25 mouse cellular contexts compared by ENCODE assay signal in genomic region chr19:48309531-48310337, GRCm38 (mm10).
DNase-seq lines count a peak whose midpoint lies in the region; ATAC-seq and TF ChIP-seq lines count a peak whose summit lies in the region.
"Had no signal": no experiment of that assay in that cellular context is flagged by ENCODE, and none has a peak within 500 bp of the region (broad histone marks: within the 10 kb centered on the region; RNA-seq: fewer than 3 reads in every experiment).

No protein-coding gene starts in this region.

- H3K4me2 ChIP-seq in forebrain, embryonic 11.5 days (ENCODE audit: low read depth, low read length, severe bottlenecking) = no peak overlapping the region
- H3K4me2 ChIP-seq in lung, embryonic 14.5 days = no peak overlapping the region
- peak overlapping the region; percentile 2; the same call in 1 of the 2 replicates for H3K4me2 ChIP-seq in forebrain, embryonic 14.5 days (ENCODE audit: low read length)
- H3K4me2 ChIP-seq in midbrain, embryonic 15.5 days = no peak overlapping the region
- H3K4me2 ChIP-seq: embryonic facial prominence, embryonic 12.5 days; kidney, embryonic 15.5 days; liver, embryonic 11.5 days had no signal

- TF ChIP-seq CTCF in lung, embryonic 14.5 days (IDR thresholded peaks at IDR 0.05; ENCODE audit: low read depth) = no peak

- no peak overlapping the region for H3K27ac ChIP-seq in forebrain, embryonic 11.5 days (ENCODE audit: low read depth, low read length)
- no peak overlapping the region for H3K27ac ChIP-seq in forebrain, embryonic 10.5 days
- no peak overlapping the region for H3K27ac ChIP-seq in lung, embryonic 14.5 days (ENCODE audit: low read depth)
- H3K27ac ChIP-seq in forebrain, embryonic 14.5 days (ENCODE audit: low read depth, low read length) = no peak overlapping the region
- H3K27ac ChIP-seq in midbrain, embryonic 15.5 days = no peak overlapping the region
- H3K27ac ChIP-seq: embryonic facial prominence, embryonic 12.5 days; gastrocnemius, adult 2 months; kidney, embryonic 15.5 days; left cerebral cortex, adult 2 months had no signal

- no peak overlapping the region for H3K4me3 ChIP-seq in forebrain, embryonic 11.5 days (ENCODE audit: low read depth, low read length)
- no peak overlapping the region for H3K4me3 ChIP-seq in forebrain, embryonic 10.5 days
- H3K4me3 ChIP-seq in lung, embryonic 14.5 days (ENCODE audit: low read depth, low read length) = no peak overlapping the region
- no peak overlapping the region for H3K4me3 ChIP-seq in forebrain, embryonic 14.5 days (ENCODE audit: low read depth, low read length)
- H3K4me3 ChIP-seq in midbrain, embryonic 15.5 days = no peak overlapping the region
- H3K4me3 ChIP-seq: embryonic facial prominence, embryonic 12.5 days; erythroblast, embryonic 14.5 days; gastrocnemius, adult 2 months; kidney, embryonic 15.5 days; left cerebral cortex, adult 2 months; megakaryocyte, embryonic 14.5 days had no signal

- peak; percentile 52 for DNase-seq in forebrain, embryonic 11.5 days (ENCODE audit: low spot score)
- DNase-seq in forebrain, embryonic 10.5 days (ENCODE audit: extremely low spot score, low spot score) = no peak
- DNase-seq in lung, embryonic 14.5 days = peak; percentile 3
- DNase-seq in lung, adult 18-20 months = no peak
- DNase-seq in forebrain, embryonic 14.5 days (ENCODE audit: low spot score) = peak; percentile 49
- no peak for DNase-seq in adrenal gland, adult (ENCODE audit: inconsistent age in 2 of 2, low spot score in 1 of 2)
- DNase-seq in cerebellum, adult 11-12 months = no peak
- DNase-seq: adrenal gland, postnatal 36 days; cerebellum, adult 11 months; cerebellum, postnatal 10 days; gastrocnemius, adult 2 months; heart, postnatal 36 days; kidney, adult 11 months; kidney, postnatal 4 days; left cerebral cortex, postnatal 4 days; lung, adult 2 months; thymus, adult 18-20 months; thymus, postnatal 36 days had no signal

- H3K4me1 ChIP-seq in forebrain, embryonic 11.5 days (replicated peaks; ENCODE audit: control insufficient read depth, insufficient read depth, low read length) = no peaks in the 10 kb centered on the region
- H3K4me1 ChIP-seq in forebrain, embryonic 10.5 days = peaks cover 17% of the 10 kb centered on the region
- H3K4me1 ChIP-seq in lung, embryonic 14.5 days (ENCODE audit: insufficient read depth) = no peaks in the 10 kb centered on the region
- H3K4me1 ChIP-seq in forebrain, embryonic 14.5 days (ENCODE audit: control insufficient read depth, insufficient read depth, low read length) = 0 out of 2 replicates have a peak, but pooled peaks cover 3% of the 10 kb centered on the region
- peaks cover 4% of the 10 kb centered on the region; the same call in 1 of the 2 replicates for H3K4me1 ChIP-seq in midbrain, embryonic 15.5 days
- H3K4me1 ChIP-seq: embryonic facial prominence, embryonic 12.5 days; kidney, embryonic 15.5 days; megakaryocyte, embryonic 14.5 days had no signal

- peak; percentile 93 for ATAC-seq in forebrain, embryonic 11.5 days (replicated peaks; ENCODE audit: low FRiP score)
- ATAC-seq in lung, embryonic 14.5 days (ENCODE audit: insufficient read depth) = no peak
- ATAC-seq in forebrain, embryonic 14.5 days = peak; percentile 85
- ATAC-seq in midbrain, embryonic 15.5 days (replicated peaks) = peak; percentile 74

- no peaks in the 10 kb centered on the region for H3K9me3 ChIP-seq in forebrain, embryonic 11.5 days (ENCODE audit: control insufficient read depth, low read length)
- H3K9me3 ChIP-seq in forebrain, embryonic 10.5 days = no peaks in the 10 kb centered on the region
- H3K9me3 ChIP-seq in lung, embryonic 14.5 days (ENCODE audit: low read depth, low read length) = no peaks in the 10 kb centered on the region
- H3K9me3 ChIP-seq in forebrain, embryonic 14.5 days (replicated peaks; ENCODE audit: control insufficient read depth, low read length) = no peaks in the 10 kb centered on the region
- H3K9me3 ChIP-seq in midbrain, embryonic 15.5 days = no peaks in the 10 kb centered on the region
- H3K9me3 ChIP-seq: embryonic facial prominence, embryonic 12.5 days; kidney, embryonic 15.5 days had no signal

- no peaks in the 10 kb centered on the region for H3K27me3 ChIP-seq in forebrain, embryonic 11.5 days (ENCODE audit: control insufficient read depth, insufficient read depth, low read length)
- peaks cover 26% of the 10 kb centered on the region; the same call in 1 of the 2 replicates for H3K27me3 ChIP-seq in forebrain, embryonic 10.5 days (ENCODE audit: poor library complexity, severe bottlenecking)
- H3K27me3 ChIP-seq in lung, embryonic 14.5 days (ENCODE audit: insufficient read depth, low read length) = no peaks in the 10 kb centered on the region
- no peaks in the 10 kb centered on the region for H3K27me3 ChIP-seq in forebrain, embryonic 14.5 days (replicated peaks; ENCODE audit: control insufficient read depth, insufficient read depth, low read length)
- no peaks in the 10 kb centered on the region for H3K27me3 ChIP-seq in midbrain, embryonic 15.5 days (replicated peaks)
- H3K27me3 ChIP-seq: embryonic facial prominence, embryonic 12.5 days; kidney, embryonic 15.5 days; megakaryocyte, embryonic 14.5 days had no signal

- 59% methylated on average over 15 of the region's 15 CpGs for WGBS in forebrain, embryonic 11.5 days
- WGBS in forebrain, embryonic 10.5 days = 76% methylated on average over 15 of the region's 15 CpGs
- WGBS in lung, embryonic 14.5 days = 71% methylated on average over 15 of the region's 15 CpGs
- 18% methylated on average over 15 of the region's 15 CpGs for WGBS in forebrain, embryonic 14.5 days
- 63% methylated on average over 15 of the region's 15 CpGs for WGBS in midbrain, embryonic 15.5 days

- H3K36me3 ChIP-seq in forebrain, embryonic 11.5 days (ENCODE audit: control insufficient read depth, insufficient read depth, low read length) = no peaks in the 10 kb centered on the region
- no peaks in the 10 kb centered on the region for H3K36me3 ChIP-seq in forebrain, embryonic 10.5 days (replicated peaks)
- no peaks in the 10 kb centered on the region for H3K36me3 ChIP-seq in lung, embryonic 14.5 days (ENCODE audit: insufficient read depth)
- H3K36me3 ChIP-seq in forebrain, embryonic 14.5 days (ENCODE audit: control insufficient read depth, insufficient read depth, low read length) = no peaks in the 10 kb centered on the region
- H3K36me3 ChIP-seq in midbrain, embryonic 15.5 days (replicated peaks) = no peaks in the 10 kb centered on the region
- H3K36me3 ChIP-seq: embryonic facial prominence, embryonic 12.5 days; kidney, embryonic 15.5 days had no signal

- no peak overlapping the region for H3K9ac ChIP-seq in forebrain, embryonic 11.5 days (ENCODE audit: low read length)
- H3K9ac ChIP-seq in lung, embryonic 14.5 days = no peak overlapping the region
- no peak overlapping the region for H3K9ac ChIP-seq in forebrain, embryonic 14.5 days (ENCODE audit: low read length)
- no peak overlapping the region for H3K9ac ChIP-seq in midbrain, embryonic 15.5 days
- H3K9ac ChIP-seq: embryonic facial prominence, embryonic 12.5 days; kidney, embryonic 15.5 days had no signal

Comparison
In these comparisons a context has a peak if more than half of its experiments do, and no peak if none do; other contexts are left out.
1. DNase-seq: peak in forebrain, embryonic 11.5 days (single experiment), lung, embryonic 14.5 days (single experiment) and forebrain, embryonic 14.5 days (single experiment); none in forebrain, embryonic 10.5 days (single experiment), lung, adult 18-20 months (0 of 2), adrenal gland, adult (0 of 2) and cerebellum, adult 11-12 months (single experiment).